Mouse (Mus musculus) mouse embryonic stem cell (cell line): Measurements from ENCODE around the gene Olfr293.

ENCODE experiments used
- in situ Hi-C, 2 experiments: fragments of 300-500 bp; cut with MboI; formaldehyde crosslinking; loops; 1 replicate in 1 of 2; 3 replicates in 1 of 2; pipeline ENCODE4 v1.14.3; 2019 to 2020; ENCODE audit warnings: low sequenced_read_pairs in 2 of 2, low pct_unique_long_range_greater_than_20kb in 1 of 2, mixed read lengths in 1 of 2; ENCODE audit not compliant: unreplicated experiment in 1 of 2

Gene Olfr293

GRCm38 (mm10) chr7:86648761-86649160 lies at the start of gene Olfr293:
Olfr293 (plus strand) TSS chr7:86649061.
- in situ Hi-C loops = no loop called here

DNA sequence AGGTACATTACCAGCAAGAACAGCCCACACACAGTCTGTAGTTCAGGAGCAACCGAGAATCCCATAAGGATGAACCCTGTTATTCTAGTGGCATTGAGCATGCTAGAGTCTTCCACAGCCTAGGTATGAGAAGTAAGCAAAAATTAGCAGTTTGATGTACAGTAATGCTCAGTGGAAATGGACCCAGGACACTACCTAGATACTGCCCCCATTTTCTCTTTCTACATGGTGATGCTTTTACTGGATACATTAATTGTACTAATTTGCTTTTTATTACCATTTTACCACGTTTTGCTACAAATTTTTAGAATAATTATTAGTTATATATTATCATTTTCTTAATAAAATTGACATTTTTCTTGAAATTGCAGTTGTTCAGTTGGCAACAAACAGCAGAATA lies 32.3 kb upstream of the Olfr293 start, which contains the start of gene Olfr294:
TSS of gene Olfr294 (minus strand) at position 101 of the 400 bp plus-strand sequence.
- in situ Hi-C loops = no loop called here

GRCm38 (mm10) chr7:86688030-86688429 lies 39.2 kb downstream of the Olfr293 start, which contains the start of gene Olfr292:
Olfr292 (plus strand) TSS chr7:86688330.
- in situ Hi-C loops = no loop called here
